Mouse (Mus musculus) monocyte, adult 2 months (primary cell): Measurements from ENCODE around the gene Acta2.
"Not testable (repeated sequence)": the region's sequence is repeated elsewhere in the genome, so short reads cannot be mapped to it uniquely, and the experiment has no call there.

Source experiments
- DNase-seq, 2 experiments: peaks; one replicate each; pipeline ENCODE4 v3.0.0; 2022; ENCODE audit warnings: low spot score in 2 of 2, low read depth in 1 of 2

Acta2 gene

GRCm38 (mm10) chr19:34220732-34221380 lies 34.5 kb downstream of the Acta2 start:
- DNase-seq: no peak

DNA sequence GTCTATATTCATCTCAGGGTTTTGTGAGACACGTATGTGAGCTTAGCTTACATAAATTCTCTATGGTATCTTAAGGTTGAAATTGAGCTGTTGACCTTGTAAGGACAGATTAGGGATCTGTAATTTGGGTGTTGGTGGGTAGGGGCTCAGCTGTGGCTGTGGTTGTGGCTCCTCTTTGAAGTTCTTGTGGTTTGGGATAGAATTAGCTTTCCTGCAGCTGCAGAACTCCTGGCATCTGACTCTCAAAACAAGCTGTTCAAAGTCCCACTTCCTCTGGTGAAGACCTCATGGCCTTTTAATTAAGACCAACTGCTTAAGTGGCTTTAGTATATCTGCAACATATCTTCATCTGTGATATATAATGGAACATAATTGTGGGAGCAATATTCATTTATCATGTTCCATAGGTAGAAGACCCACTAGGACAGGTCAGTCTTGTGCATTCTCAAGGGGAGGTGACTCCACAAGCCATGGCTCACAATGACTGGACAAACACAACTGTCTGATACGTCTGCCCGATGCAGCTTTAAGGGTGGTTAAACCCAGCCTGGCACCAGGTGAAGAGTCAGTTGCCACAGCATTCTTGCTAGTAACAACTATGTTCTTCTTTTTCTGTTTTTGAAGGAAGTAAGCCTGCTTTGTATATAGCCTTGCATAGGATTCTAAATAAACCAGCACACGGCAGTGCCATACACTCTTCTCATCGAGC lies 36.0 kb downstream of the Acta2 start:
- DNase-seq: no peak

DNA sequence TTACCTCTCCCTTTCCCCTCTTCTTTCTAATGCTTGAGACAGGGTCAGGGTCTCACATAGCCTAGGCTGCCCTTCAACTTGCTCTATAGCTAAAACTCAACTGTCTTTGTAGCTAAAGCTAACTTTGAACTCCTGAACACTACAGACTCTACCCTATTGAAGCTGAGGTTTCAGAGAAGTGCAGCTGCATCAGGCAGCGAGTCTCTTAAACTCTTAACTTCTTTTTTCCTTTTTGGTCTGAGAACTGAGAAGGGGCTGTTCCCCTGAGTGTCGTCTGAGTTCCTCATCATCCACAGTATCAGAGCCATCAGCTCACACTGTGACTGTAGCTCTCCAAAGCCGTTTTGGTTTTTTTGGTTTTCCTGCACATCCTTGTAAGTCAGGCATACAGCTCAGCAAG lies 37.6 kb downstream of the Acta2 start:
- no peak for DNase-seq

GRCm38 (mm10) chr19:34216956-34217355 lies 38.4 kb downstream of the Acta2 start:
- DNase-seq: no peak

- no peak for DNase-seq
Measured at GRCm38 (mm10) chr19:34214136-34214535, 41.3 kb downstream of the Acta2 start.

- no peak for DNase-seq
Measured at GRCm38 (mm10) chr19:34213251-34213645, 42.1 kb downstream of the Acta2 start.

- DNase-seq: no peak
Measured at GRCm38 (mm10) chr19:34212489-34213250, 42.7 kb downstream of the Acta2 start.

GRCm38 (mm10) chr19:34210841-34211240 lies 44.5 kb downstream of the Acta2 start:
- no peak for DNase-seq

GRCm38 (mm10) chr19:34209930-34210581 lies 45.3 kb downstream of the Acta2 start:
- DNase-seq: no peak

- DNase-seq: no peak
Measured at GRCm38 (mm10) chr19:34209031-34209430, 46.4 kb downstream of the Acta2 start.

- DNase-seq: no peak
Measured at GRCm38 (mm10) chr19:34206760-34207440, 48.5 kb downstream of the Acta2 start.

- not testable (repeated sequence) for DNase-seq
Measured at GRCm38 (mm10) chr19:34206128-34206527, 49.3 kb downstream of the Acta2 start.

DNA sequence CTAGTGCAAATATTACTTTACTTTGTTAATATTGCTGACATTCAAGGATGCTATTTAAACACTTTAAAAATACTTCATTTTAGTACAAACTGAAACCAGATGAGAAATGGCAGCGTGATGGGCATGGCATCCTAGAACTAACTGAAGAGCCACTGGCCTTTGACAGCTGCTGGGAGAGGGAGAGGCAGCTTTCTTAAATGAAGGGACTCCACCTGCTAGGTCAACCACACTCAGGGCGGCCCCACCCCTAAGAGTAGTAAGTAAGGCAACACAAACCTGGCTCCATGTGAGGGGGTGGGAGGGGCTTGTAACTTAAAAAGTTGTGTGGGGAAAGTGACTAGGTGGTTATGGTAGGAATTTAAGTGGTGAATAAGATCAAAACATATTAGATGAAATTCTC lies 52.7 kb downstream of the Acta2 start:
- DNase-seq: no peak

DNA sequence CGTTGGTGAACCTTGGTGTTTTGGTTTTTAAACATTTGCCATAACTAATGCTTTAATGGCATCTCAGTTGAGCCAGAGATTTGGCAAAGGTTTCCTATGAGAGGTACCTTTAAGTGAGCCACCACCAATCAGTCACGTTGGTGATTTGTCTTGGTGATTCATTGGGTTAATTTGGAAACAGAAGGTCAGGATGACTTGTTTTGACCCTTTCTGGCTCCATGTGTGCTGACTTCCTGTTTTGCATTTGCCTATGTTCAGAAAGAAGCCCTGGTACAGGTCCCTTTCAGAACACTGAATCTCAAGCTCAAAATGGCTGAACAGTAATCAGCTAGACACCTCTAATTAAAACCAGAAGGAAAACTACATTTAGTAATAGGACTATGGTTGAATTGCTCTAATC lies 55.9 kb downstream of the Acta2 start:
- DNase-seq: peak in 1 of 2 experiments; percentile 12

DNA sequence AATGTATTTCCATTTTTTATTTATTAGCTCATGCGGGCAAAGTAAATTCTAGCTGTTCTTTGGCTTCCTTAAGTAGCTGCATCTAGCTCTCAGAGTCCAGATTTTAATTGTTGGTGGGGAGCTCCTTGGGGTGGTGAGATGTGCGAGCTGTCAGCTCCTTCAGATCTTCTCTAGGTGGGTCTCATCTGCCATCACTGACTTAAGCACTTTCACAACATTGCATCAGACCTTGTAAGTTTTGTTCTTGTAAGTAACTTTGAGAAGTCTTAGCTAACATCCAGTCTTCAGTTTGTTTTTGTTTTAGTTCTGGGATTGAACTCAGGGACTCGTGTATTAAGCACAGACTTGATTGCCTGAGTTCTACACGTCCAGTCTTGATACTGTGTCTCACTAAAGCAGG lies 56.5 kb downstream of the Acta2 start:
- DNase-seq: no peak

- no peak for DNase-seq
Measured at GRCm38 (mm10) chr19:34198066-34198465, 57.3 kb downstream of the Acta2 start.

- DNase-seq: no peak
Measured at GRCm38 (mm10) chr19:34195031-34195430, 60.4 kb downstream of the Acta2 start.

DNA sequence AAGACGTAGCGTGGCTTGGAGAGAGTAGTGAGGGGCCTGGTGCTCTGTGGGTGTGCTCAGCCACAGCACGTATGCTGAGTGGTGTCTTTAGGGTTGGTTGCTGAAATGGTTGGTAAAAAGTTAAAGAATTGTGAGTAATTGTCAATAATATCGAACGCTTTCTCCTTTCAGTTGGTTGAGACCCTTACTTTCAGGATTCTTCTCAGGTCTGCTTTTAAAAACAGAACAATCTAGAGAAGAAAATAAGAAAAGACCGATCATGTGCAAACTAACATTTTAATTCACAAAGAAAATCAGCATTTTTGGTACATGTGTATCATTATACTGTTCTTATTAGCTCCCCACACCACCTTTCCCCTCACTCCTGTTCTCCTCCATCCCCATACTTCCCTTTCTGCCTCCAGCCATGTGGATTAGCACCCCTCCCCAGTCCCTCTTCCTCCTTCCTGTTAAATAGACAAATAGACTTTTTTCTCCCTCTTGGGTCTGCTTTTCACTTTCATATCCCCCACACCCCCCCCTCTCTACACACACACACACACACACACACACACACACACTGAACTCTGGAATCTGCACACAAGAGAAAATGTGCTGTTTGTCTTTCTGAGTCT lies 61.2 kb downstream of the Acta2 start:
- no peak for DNase-seq

DNA sequence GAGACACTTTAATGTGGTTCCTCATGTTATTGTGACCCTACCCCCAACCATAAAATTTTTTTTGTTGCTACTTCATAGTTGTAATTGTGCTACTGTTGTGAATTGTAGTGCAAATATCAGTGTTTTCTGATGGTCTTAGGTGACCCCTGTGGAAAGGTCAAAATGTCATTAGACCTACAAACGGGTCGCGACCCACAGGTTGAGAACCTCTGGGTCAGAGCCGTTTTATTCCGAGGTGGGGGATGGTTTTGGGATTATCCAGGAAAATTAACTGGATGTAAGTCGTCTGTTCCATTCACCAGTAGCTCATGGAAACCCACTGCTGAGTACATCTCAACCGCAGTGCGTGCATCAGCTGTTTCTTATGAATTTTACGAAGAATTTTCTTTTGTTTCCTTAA lies 61.7 kb downstream of the Acta2 start:
- DNase-seq: no peak

DNA sequence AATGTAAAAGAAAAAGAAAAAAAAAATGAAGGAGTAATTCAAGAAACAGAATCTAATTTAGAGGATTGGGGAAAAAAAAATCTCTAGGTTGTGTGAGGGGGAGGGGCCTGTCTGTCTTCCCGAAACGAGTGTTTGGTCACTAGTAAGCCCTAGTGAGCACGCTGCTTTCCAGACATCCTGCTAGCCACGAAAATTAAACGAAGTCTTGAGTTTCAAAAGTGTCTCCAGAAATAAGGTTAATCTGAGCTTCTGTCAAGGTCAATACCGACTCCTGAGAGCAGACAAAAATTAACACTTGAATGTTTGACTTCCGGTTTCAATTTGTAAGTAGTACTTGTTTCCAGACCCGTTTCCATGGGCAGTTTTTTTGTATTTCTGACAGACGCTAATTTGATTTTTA lies 62.2 kb downstream of the Acta2 start:
- no peak for DNase-seq
